Mouse (Mus musculus): ENCODE data around the gene Efna2.

GRCm38 (mm10) chr10:80143664-80144063 is 35.6 kb upstream of the Efna2 start:
- TF ChIP-seq CTCF (conservative IDR thresholded peaks at IDR 0.05; ENCODE audit: low read length) (no peak), POU5F1 (IDR thresholded peaks at IDR 0.05; ENCODE audit: borderline replicate concordance, low read length) (no peak)
